Mouse (Mus musculus) bone marrow, adult 2 months (tissue): ENCODE measurements around the gene Rtl9.

Experiments
- CTCF ChIP-seq: fragments of 200-500 bp; IDR thresholded peaks from 2 replicates; pipeline ENCODE4 v1.5.1; 2011; ENCODE audit warnings: low read length, control low read depth; ENCODE audit not compliant: control insufficient read depth, insufficient read depth
- POLR2A ChIP-seq: fragments of 200-500 bp; IDR thresholded peaks from 2 replicates; pipeline ENCODE4 v1.6.1; 2011; ENCODE audit warnings: low read depth, mild to moderate bottlenecking, control low read depth, low read length, borderline replicate concordance; ENCODE audit not compliant: control insufficient read depth

GRCm38 (mm10) chrX:143051478-143051877, 47.9 kb upstream of the Rtl9 start:
- TF ChIP-seq CTCF (no peak; the same call in 1 of the 2 replicates), POLR2A (no peak)
